Mouse (Mus musculus) kidney, embryonic 14.5 days (tissue): Measurements from ENCODE around the gene Slc5a5. TPM values are rescaled to one million over a fixed set of nuclear protein-coding genes. Genes with fewer than 3 reads are reported as not detected.

Experiments
- ATAC-seq: fragments of 200-750 bp; cut with Nextera tagmentation; 2 replicates; pipeline ENCODE4 v1.8.0; 2017; ENCODE audit warnings: moderate number of reproducible peaks, mild to moderate bottlenecking, moderate TSS enrichment, moderate library complexity; ENCODE audit not compliant: low FRiP score, low TSS enrichment
- H3K27ac ChIP-seq: fragments of 300-500 bp; sonication (generic); 2 replicates; pipeline ENCODE4 v1.5.1; 2014; ENCODE audit warnings: low read depth, mild to moderate bottlenecking, low read length, moderate library complexity, mixed read lengths
- H3K27me3 ChIP-seq: fragments of 300-500 bp; sonication (generic); 2 replicates; pipeline ENCODE4 v1.6.1; 2014; ENCODE audit warnings: mild to moderate bottlenecking, low read length; ENCODE audit not compliant: control insufficient read depth, insufficient read depth
- H3K36me3 ChIP-seq: fragments of 300-500 bp; sonication (generic); 2 replicates; pipeline ENCODE4 v1.6.1; 2014; ENCODE audit warnings: low read length, mixed read lengths; ENCODE audit not compliant: control insufficient read depth, insufficient read depth
- H3K4me1 ChIP-seq: fragments of 300-500 bp; sonication (generic); 2 replicates; pipeline ENCODE4 v1.6.1; 2014; ENCODE audit warnings: low read length, mixed read lengths; ENCODE audit not compliant: control insufficient read depth, insufficient read depth
- H3K4me2 ChIP-seq: fragments of 300-500 bp; sonication (generic); replicated peaks from 2 replicates; pipeline ENCODE4 v1.6.1; 2014; ENCODE audit warnings: low read depth, mild to moderate bottlenecking, low read length
- H3K4me3 ChIP-seq: fragments of 300-500 bp; sonication (generic); 2 replicates; pipeline ENCODE4 v1.5.1; 2014; ENCODE audit warnings: mild to moderate bottlenecking, low read length
- H3K9ac ChIP-seq: fragments of 300-500 bp; sonication (generic); 2 replicates; pipeline ENCODE4 v1.6.1; 2014; ENCODE audit warnings: low read depth, mild to moderate bottlenecking, low read length, moderate library complexity
- H3K9me3 ChIP-seq: fragments of 300-500 bp; sonication (generic); 2 replicates; pipeline ENCODE4 v1.6.1; 2016; ENCODE audit warnings: low read length; ENCODE audit not compliant: control insufficient read depth
- WGBS: fragments of 180-500 bp; shearing (Covaris S2); extraction: QIAGEN DNeasy Blood & Tissue Kit; methylation state at CpG from one replicate; pipeline ENCODE4 v1.1.7; 2014; 5-methylcytosine and 5-hydroxymethylcytosine counted together
- polyA plus RNA-seq: library from polyadenylated mRNA; unstranded; fragments of >200 nt; fragmentation: Nextera tagmentation; extraction: Ambion mirVana; gene quantifications from 2 replicates; pipeline ENCODE4 v1.2.1, GENCODE M21; 2014

The Slc5a5 gene
- polyA plus RNA-seq, 1 experiment from 2014 or later = 0.09 TPM

GRCm38 (mm10) chr8:70880126-70880525, 12.4 kb downstream of the Slc5a5 start:
- no peak overlapping the region for H3K4me3 ChIP-seq
- H3K9me3 ChIP-seq = no peaks in the 10 kb centered on the region
- no peaks in the 10 kb centered on the region for H3K36me3 ChIP-seq
- H3K4me2 ChIP-seq = no peak overlapping the region
- no peaks in the 10 kb centered on the region for H3K27me3 ChIP-seq
- ATAC-seq = no peak
- WGBS = 7% methylated on average over 4 of the region's 4 CpGs
- H3K4me1 ChIP-seq = peaks cover 7% of the 10 kb centered on the region
- no peak overlapping the region for H3K9ac ChIP-seq
- H3K27ac ChIP-seq = no peak overlapping the region

DNA sequence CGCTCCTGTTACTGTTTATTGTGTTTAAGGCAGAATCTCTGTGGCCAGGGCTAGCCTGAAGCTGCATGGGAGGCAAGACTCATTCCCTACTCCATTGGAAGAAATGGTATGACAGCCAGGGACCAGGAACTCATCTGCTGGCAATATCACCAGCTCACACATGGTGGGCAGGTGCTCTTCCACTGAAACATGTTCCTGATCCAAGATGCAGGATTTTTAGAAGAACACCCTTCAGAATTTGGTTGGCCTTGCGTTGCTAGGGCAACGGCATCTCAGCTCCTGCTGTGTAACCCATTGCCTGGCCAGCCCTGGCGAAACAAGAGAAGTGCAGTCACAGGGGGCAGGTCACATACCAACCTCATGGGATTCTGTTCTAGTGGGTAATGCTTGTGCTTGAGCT, 13.1 kb downstream of the Slc5a5 start:
- no peak overlapping the region for H3K27ac ChIP-seq
- H3K9me3 ChIP-seq = no peaks in the 10 kb centered on the region
- H3K4me3 ChIP-seq = no peak overlapping the region
- H3K27me3 ChIP-seq = no peaks in the 10 kb centered on the region
- WGBS = 61% methylated on average over 4 of the region's 4 CpGs
- no peak overlapping the region for H3K9ac ChIP-seq
- no peak overlapping the region for H3K4me2 ChIP-seq
- peaks cover 7% of the 10 kb centered on the region for H3K4me1 ChIP-seq
- H3K36me3 ChIP-seq = no peaks in the 10 kb centered on the region
- ATAC-seq = no peak

GRCm38 (mm10) chr8:70878178-70878577, 14.4 kb downstream of the Slc5a5 start:
- Histone ChIP-seq H3K9me3 (no peaks in the 10 kb centered on the region), H3K4me1 (peaks cover 7% of the 10 kb centered on the region), H3K4me3 (no peak overlapping the region), H3K9ac (no peak overlapping the region), H3K27me3 (no peaks in the 10 kb centered on the region), H3K27ac (no peak overlapping the region), H3K4me2 (no peak overlapping the region), H3K36me3 (no peaks in the 10 kb centered on the region)
- no peak for ATAC-seq
- WGBS = 61% methylated on average over 2 of the region's 2 CpGs

DNA sequence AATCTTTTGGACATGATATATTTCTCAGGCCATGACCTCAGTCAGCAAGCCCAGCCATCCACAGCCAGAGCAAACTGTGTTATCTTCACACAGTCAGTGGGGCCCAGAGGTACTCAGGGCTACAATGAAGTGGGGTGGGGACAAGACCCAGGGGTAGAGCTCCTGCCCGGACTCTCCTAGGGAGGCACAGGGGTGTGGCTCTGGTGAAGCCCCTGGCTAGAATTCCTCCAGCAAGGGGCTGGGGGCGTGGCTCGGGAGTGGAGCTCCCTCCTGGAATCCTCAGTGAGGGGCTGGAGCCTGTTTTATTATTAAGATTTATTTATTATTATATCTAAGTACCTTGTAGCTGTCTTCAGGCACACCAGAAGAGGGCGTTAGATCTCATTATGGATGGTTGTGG, 16.2 kb downstream of the Slc5a5 start:
- WGBS = 50% methylated on average over 4 of the region's 4 CpGs
- no peak overlapping the region for H3K4me3 ChIP-seq
- no peak for ATAC-seq

DNA sequence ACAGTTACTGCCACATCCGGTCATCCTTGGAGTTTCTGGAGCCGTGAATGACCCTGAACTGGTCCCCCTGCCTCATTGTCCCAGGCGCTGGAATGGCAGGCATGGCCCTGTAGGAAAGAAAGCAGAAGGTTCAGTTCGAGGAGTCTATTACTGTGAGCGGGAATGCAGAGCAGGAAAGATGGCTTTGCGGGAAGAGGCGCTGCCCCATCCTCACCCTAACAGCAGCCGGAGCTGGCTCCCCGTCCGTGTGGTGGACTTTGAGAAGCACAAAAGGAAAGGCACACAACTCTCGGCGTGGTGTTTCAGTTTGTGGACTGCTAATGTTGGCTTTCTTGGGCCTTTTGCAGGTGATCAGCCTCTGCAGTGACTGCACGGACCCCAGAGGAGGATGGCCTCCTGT, 18.1 kb downstream of the Slc5a5 start:
- Histone ChIP-seq H3K4me3 (no peak overlapping the region), H3K4me1 (0 out of 2 replicates have a peak, but pooled peaks cover 5% of the 10 kb centered on the region), H3K9ac (no peak overlapping the region), H3K27ac (no peak overlapping the region), H3K36me3 (no peaks in the 10 kb centered on the region), H3K9me3 (no peaks in the 10 kb centered on the region), H3K4me2 (no peak overlapping the region), H3K27me3 (no peaks in the 10 kb centered on the region)
- WGBS = 92% methylated on average over 13 of the region's 13 CpGs
- ATAC-seq = no peak

More for the DNA sequence above, 16.2 kb downstream of the Slc5a5 start:
- Histone ChIP-seq H3K27ac (no peak overlapping the region), H3K4me2 (no peak overlapping the region), H3K9ac (no peak overlapping the region), H3K9me3 (no peaks in the 10 kb centered on the region), H3K36me3 (no peaks in the 10 kb centered on the region), H3K4me1 (peaks cover 11% of the 10 kb centered on the region), H3K27me3 (no peaks in the 10 kb centered on the region)

DNA sequence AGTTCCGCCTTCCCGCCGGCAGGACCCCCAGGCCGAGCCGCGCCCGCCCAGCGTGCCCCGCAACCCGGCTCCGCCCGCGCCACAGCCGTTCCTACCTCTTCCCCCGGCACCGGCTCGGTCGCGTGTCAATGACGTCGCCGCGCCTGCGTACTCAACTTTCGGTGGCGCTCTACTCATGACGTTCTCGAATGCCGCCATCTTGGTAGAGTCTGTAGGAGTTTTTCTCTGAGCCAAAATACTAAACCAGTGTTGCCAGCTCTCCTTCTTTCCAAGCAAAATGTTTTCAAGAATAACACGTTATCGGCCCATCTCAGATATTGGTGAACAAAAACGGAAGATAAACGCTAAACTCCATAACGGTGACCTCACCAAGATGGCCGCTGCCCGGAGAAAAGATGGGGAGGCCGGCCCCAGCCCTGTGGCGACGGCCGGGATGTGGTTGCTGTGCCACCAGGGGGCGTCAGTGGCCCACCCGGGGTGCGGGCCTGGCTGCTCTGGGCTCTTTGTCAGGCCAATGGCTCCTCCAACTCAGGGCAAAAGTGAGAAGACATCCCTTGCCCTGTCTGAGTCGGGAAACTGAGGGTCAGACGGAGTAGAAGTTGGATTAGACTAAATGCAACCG, 19.1 kb downstream of the Slc5a5 start, which contains the start of gene Ccdc124:
Gene Ccdc124, minus strand, starts transcription at position 572 of the 622 bp plus-strand sequence.
- no peaks in the 10 kb centered on the region for H3K9me3 ChIP-seq
- peak within 1 kb of the TSS; percentile 81 for H3K4me3 ChIP-seq
- H3K9ac ChIP-seq = peak within 1 kb of the TSS; percentile 78
- peak within 1 kb of the TSS; percentile 83 for H3K4me2 ChIP-seq
- WGBS = under 1% methylated on average over 46 of the region's 46 CpGs
- peak within 1 kb of the TSS; percentile 70 for H3K27ac ChIP-seq
- ATAC-seq = peak; percentile 88
- H3K36me3 ChIP-seq = no peaks in the 10 kb centered on the region
- H3K4me1 ChIP-seq = peaks cover 8% of the 10 kb centered on the region
- H3K27me3 ChIP-seq = no peaks in the 10 kb centered on the region

DNA sequence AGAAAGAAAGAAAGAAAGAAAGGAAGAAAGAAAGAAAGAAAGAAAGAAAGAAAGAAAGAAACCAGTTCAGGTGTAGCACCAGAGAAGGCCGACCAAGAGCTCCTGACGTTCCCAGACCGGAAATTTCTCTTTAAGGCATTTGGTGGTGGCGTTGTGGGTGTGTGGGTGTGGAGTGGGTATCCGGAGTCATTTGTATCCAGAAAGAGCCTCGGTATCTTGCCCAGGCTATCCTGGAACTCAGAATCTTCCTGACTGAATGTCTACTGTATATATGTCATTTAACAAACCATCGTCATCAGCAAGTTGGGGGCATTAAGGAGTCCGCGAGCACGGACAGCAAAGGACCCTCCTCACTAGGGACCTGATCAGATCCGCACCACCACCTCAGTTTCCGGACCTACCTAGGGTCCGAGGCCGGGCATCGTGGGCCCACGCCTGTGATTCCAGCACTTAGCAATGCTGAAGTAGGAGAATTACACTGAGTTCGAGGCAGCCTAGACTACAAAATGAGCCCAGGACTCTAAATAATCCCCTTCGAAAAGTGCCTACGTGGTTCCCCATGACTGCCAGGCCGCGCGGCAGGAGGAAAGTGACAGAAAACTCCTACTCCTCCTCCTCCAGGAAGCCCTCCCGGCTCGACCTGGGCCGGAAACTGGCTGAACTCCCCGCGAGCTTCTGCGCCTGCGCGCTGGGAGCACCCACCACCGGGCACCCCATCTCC, 19.8 kb downstream of the Slc5a5 start:
- Histone ChIP-seq H3K4me2 (peak overlapping the region; percentile 83), H3K36me3 (peaks cover 4% of the 10 kb centered on the region; the same call in 1 of the 2 replicates), H3K4me1 (peaks cover 12% of the 10 kb centered on the region), H3K4me3 (peak overlapping the region; percentile 81), H3K9ac (peak overlapping the region; percentile 78), H3K27me3 (no peaks in the 10 kb centered on the region), H3K9me3 (no peaks in the 10 kb centered on the region), H3K27ac (peak overlapping the region; percentile 70)
- WGBS = 6% methylated on average over 31 of the region's 31 CpGs
- ATAC-seq = no peak

GRCm38 (mm10) chr8:70871195-70871807, 21.3 kb downstream of the Slc5a5 start:
- no peak overlapping the region for H3K4me3 ChIP-seq
- no peak overlapping the region for H3K9ac ChIP-seq
- H3K27me3 ChIP-seq = no peaks in the 10 kb centered on the region
- peaks cover 13% of the 10 kb centered on the region for H3K4me1 ChIP-seq
- ATAC-seq = no peak
- 89% methylated on average over 5 of the region's 5 CpGs for WGBS
- no peaks in the 10 kb centered on the region for H3K9me3 ChIP-seq
- H3K4me2 ChIP-seq = no peak overlapping the region
- no peak overlapping the region for H3K27ac ChIP-seq
- peaks cover 6% of the 10 kb centered on the region; the same call in 1 of the 2 replicates for H3K36me3 ChIP-seq

- 51% methylated on average over 16 of the region's 16 CpGs for WGBS
- H3K27ac ChIP-seq = no peak overlapping the region
- H3K4me2 ChIP-seq = no peak overlapping the region
- peaks cover 24% of the 10 kb centered on the region for H3K4me1 ChIP-seq
- peaks cover 6% of the 10 kb centered on the region; the same call in 1 of the 2 replicates for H3K36me3 ChIP-seq
- ATAC-seq = 0 out of 2 replicates have a peak, but pooled peaks have one; percentile 14
- no peak overlapping the region for H3K9ac ChIP-seq
- no peaks in the 10 kb centered on the region for H3K9me3 ChIP-seq
- no peak overlapping the region for H3K4me3 ChIP-seq
- H3K27me3 ChIP-seq = no peaks in the 10 kb centered on the region; the same call in 1 of the 2 replicates
These were observed 22.9 kb downstream of the Slc5a5 start for GRCm38 (mm10) chr8:70869601-70870041.
